Mouse (Mus musculus) midbrain, embryonic 15.5 days (tissue): ENCODE measurements around the gene 1700012B09Rik. TPM values are rescaled to one million over a fixed set of nuclear protein-coding genes. Genes with fewer than 3 reads are reported as not detected.

ENCODE experiments used
- ATAC-seq: fragments of 200-750 bp; cut with Nextera tagmentation; replicated peaks from 2 replicates; pipeline ENCODE4 v1.8.0; 2017; ENCODE audit warnings: moderate TSS enrichment
- H3K27ac ChIP-seq: fragments of 300-500 bp; sonication (generic); 2 replicates; pipeline ENCODE4 v1.5.1; 2015; ENCODE audit warnings: mild to moderate bottlenecking, inconsistent platforms
- H3K27me3 ChIP-seq: fragments of 300-500 bp; sonication (generic); replicated peaks from 2 replicates; pipeline ENCODE4 v1.6.1; 2015; ENCODE audit warnings: inconsistent platforms
- H3K36me3 ChIP-seq: fragments of 300-500 bp; sonication (generic); replicated peaks from 2 replicates; pipeline ENCODE4 v1.6.1; 2015; ENCODE audit warnings: inconsistent platforms
- H3K4me1 ChIP-seq: fragments of 300-500 bp; sonication (generic); 2 replicates; pipeline ENCODE4 v1.6.1; 2015; ENCODE audit warnings: inconsistent platforms
- H3K4me2 ChIP-seq: fragments of 300-500 bp; sonication (generic); 2 replicates; pipeline ENCODE4 v1.6.1; 2015; ENCODE audit warnings: inconsistent platforms, mild to moderate bottlenecking, moderate library complexity
- H3K4me3 ChIP-seq: fragments of 300-500 bp; sonication (generic); 2 replicates; pipeline ENCODE4 v1.5.1; 2015; ENCODE audit warnings: mild to moderate bottlenecking, inconsistent platforms
- H3K9ac ChIP-seq: fragments of 300-500 bp; sonication (generic); 2 replicates; pipeline ENCODE4 v1.6.1; 2015; ENCODE audit warnings: mild to moderate bottlenecking, inconsistent platforms
- H3K9me3 ChIP-seq: fragments of 300-500 bp; sonication (generic); 2 replicates; pipeline ENCODE4 v1.6.1; 2016; ENCODE audit warnings: inconsistent platforms
- WGBS: fragments of 180-500 bp; shearing (Covaris S2); methylation state at CpG from one replicate; pipeline ENCODE4 v1.1.7; 2015; ENCODE audit warnings: mixed read lengths; 5-methylcytosine and 5-hydroxymethylcytosine counted together
- polyA plus RNA-seq: library from polyadenylated mRNA; unstranded; fragments of >200 nt; fragmentation: Nextera tagmentation; extraction: Ambion mirVana; gene quantifications from 2 replicates; pipeline ENCODE4 v1.2.1, GENCODE M21; 2015

1700012B09Rik gene
- polyA plus RNA-seq, 1 experiment from 2014 or later, result 3.7 TPM

- H3K27me3 ChIP-seq, result no peaks in the 10 kb centered on the region
- H3K4me3 ChIP-seq, result no peak overlapping the region
- ATAC-seq, result no peak
- H3K9me3 ChIP-seq, result no peaks in the 10 kb centered on the region
- 81% methylated on average over 7 of the region's 7 CpGs for WGBS
- no peak overlapping the region for H3K4me2 ChIP-seq
- H3K27ac ChIP-seq, result no peak overlapping the region
- H3K4me1 ChIP-seq, result no peaks in the 10 kb centered on the region
- H3K36me3 ChIP-seq, result no peaks in the 10 kb centered on the region
- H3K9ac ChIP-seq, result no peak overlapping the region
Observed at GRCm38 (mm10) chr9:14758590-14758989, 12.2 kb downstream of the 1700012B09Rik start.

DNA sequence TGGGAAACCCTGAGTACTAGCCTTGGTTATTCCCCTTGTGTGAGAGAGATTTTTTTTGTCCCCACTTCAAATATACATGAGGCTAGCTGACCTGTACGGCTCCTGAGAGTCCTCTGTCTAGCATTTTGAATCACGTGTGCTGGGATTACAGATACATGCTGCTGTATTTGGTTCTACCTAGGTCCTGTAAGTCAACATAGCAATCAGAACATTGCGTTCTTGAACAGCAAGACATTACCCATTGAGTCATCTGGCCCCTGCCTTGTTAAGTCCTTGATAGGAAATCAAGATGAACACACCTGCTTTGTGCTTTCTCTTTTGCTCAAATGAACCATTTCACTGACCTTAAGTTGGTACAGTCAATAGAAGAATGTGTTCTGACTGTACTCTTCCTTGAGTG, 16.4 kb downstream of the 1700012B09Rik start:
- 89% methylated on average over 3 of the region's 3 CpGs for WGBS
- no peak for ATAC-seq
- Histone ChIP-seq H3K4me2 (no peak overlapping the region), H3K9me3 (no peaks in the 10 kb centered on the region), H3K4me3 (no peak overlapping the region), H3K27ac (no peak overlapping the region), H3K9ac (no peak overlapping the region), H3K27me3 (peaks cover 8% of the 10 kb centered on the region; the same call in 1 of the 2 replicates), H3K36me3 (no peaks in the 10 kb centered on the region), H3K4me1 (peaks cover 11% of the 10 kb centered on the region)

GRCm38 (mm10) chr9:14753947-14754346, 16.9 kb downstream of the 1700012B09Rik start:
- Histone ChIP-seq H3K4me2 (no peak overlapping the region), H3K27ac (no peak overlapping the region)

DNA sequence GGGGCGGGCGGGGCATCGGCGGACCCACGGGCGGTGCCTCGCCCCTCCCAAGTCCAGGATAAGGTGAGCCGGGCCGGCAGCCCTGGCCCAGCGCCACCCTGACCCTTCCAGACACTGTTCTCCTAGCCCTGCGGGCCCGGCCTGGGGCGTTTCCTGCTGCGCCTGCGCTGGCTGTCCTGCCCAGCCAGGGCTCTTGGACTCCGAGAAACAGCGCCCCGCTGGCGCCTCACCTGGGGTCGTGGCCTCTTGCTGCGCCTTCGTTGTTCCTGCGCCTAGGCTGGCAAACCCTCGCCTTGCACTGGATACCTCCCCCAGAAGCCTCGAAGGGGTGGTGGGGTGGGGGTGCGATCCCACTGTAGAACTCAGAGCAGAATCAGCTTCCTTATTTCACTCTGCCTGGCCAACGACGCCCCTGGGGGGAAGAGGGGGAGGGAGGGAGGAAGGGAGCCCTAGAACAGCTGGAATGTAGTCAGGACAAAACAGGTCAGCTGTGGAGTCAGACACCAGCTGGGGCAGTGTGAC, 18.8 kb downstream of the 1700012B09Rik start, which contains the start of gene Fut4:
Gene Fut4 (minus strand): TSS at position 393 of the 522 bp plus-strand sequence.
- ATAC-seq, result peak; percentile 90
- H3K27me3 ChIP-seq, result peaks cover 8% of the 10 kb centered on the region; the same call in 1 of the 2 replicates
- WGBS, result under 1% methylated on average over 28 of the region's 28 CpGs
- H3K9ac ChIP-seq, result peak within 1 kb of the TSS; percentile 66
- H3K27ac ChIP-seq, result peak within 1 kb of the TSS; percentile 15; the same call in 1 of the 2 replicates
- peak within 1 kb of the TSS; percentile 89 for H3K4me2 ChIP-seq
- no peaks in the 10 kb centered on the region for H3K36me3 ChIP-seq
- peak within 1 kb of the TSS; percentile 43 for H3K4me3 ChIP-seq
- peaks cover 11% of the 10 kb centered on the region for H3K4me1 ChIP-seq
- H3K9me3 ChIP-seq, result no peaks in the 10 kb centered on the region

More at GRCm38 (mm10) chr9:14753947-14754346, 16.9 kb downstream of the 1700012B09Rik start:
- ATAC-seq, result no peak
- H3K27me3 ChIP-seq, result peaks cover 8% of the 10 kb centered on the region; the same call in 1 of the 2 replicates
- no peaks in the 10 kb centered on the region for H3K9me3 ChIP-seq
- H3K9ac ChIP-seq, result no peak overlapping the region
- no peaks in the 10 kb centered on the region for H3K36me3 ChIP-seq
- H3K4me1 ChIP-seq, result peaks cover 11% of the 10 kb centered on the region
- H3K4me3 ChIP-seq, result no peak overlapping the region

GRCm38 (mm10) chr9:14751503-14752000, 19.3 kb downstream of the 1700012B09Rik start:
- under 1% methylated on average over 40 of the region's 50 CpGs for WGBS
- H3K9ac ChIP-seq, result peak overlapping the region; percentile 66
- H3K27ac ChIP-seq, result peak overlapping the region; percentile 15; the same call in 1 of the 2 replicates
- H3K27me3 ChIP-seq, result peaks cover 8% of the 10 kb centered on the region; the same call in 1 of the 2 replicates
- peaks cover 11% of the 10 kb centered on the region for H3K4me1 ChIP-seq
- H3K9me3 ChIP-seq, result no peaks in the 10 kb centered on the region
- H3K4me3 ChIP-seq, result peak overlapping the region; percentile 43
- ATAC-seq, result peak; percentile 92
- H3K36me3 ChIP-seq, result no peaks in the 10 kb centered on the region
- H3K4me2 ChIP-seq, result peak overlapping the region; percentile 89

DNA sequence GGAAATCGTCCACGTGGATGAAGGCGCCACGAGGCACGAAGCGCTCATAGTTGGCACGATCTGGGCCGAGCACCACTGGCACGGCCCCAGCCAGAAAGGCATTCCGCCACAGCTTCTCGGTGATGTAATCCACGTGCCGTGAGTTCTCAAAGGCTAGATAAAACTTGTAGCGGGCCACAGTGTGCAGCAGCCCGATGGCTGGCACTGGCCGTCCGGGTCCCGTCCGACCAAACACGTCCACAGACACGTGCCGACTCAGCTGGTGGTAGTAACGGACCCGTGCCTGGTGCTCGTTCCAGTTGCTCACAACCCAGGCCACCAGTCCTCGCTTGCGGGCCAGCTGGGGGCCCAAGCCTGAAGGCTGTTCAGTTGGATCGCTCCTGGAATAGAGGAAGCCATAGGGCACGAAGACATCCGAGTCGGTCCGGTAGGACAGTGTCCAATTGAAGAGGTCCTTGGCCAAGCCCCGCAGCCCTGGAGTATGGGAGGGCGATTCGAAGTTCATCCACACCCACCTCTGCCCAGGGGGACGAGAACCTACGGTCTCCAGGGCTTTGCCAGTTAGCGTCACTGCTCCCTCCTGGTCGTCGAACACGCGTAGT, 19.8 kb downstream of the 1700012B09Rik start:
- WGBS, result 62% methylated on average over 42 of the region's 42 CpGs
- no peak for ATAC-seq

GRCm38 (mm10) chr9:14740151-14740924, 30.5 kb downstream of the 1700012B09Rik start, which contains the start of gene Piwil4:
Piwil4 (minus strand) TSS chr9:14740733.
- no peak within 1 kb of the TSS for H3K4me3 ChIP-seq
- WGBS, result 90% methylated on average over 19 of the region's 19 CpGs
- H3K9ac ChIP-seq, result no peak within 1 kb of the TSS
- no peak within 1 kb of the TSS for H3K4me2 ChIP-seq
- H3K4me1 ChIP-seq, result no peaks in the 10 kb centered on the region
- no peak within 1 kb of the TSS for H3K27ac ChIP-seq
- no peaks in the 10 kb centered on the region for H3K9me3 ChIP-seq
- no peak for ATAC-seq
- H3K27me3 ChIP-seq, result no peaks in the 10 kb centered on the region
- no peaks in the 10 kb centered on the region for H3K36me3 ChIP-seq

More for the DNA sequence above, 19.8 kb downstream of the 1700012B09Rik start:
- Histone ChIP-seq H3K9ac (peak overlapping the region; percentile 66), H3K36me3 (no peaks in the 10 kb centered on the region), H3K9me3 (no peaks in the 10 kb centered on the region), H3K27me3 (peaks cover 8% of the 10 kb centered on the region; the same call in 1 of the 2 replicates), H3K4me1 (peaks cover 11% of the 10 kb centered on the region), H3K27ac (no peak overlapping the region), H3K4me3 (peak overlapping the region; percentile 43), H3K4me2 (peak overlapping the region; percentile 89)

DNA sequence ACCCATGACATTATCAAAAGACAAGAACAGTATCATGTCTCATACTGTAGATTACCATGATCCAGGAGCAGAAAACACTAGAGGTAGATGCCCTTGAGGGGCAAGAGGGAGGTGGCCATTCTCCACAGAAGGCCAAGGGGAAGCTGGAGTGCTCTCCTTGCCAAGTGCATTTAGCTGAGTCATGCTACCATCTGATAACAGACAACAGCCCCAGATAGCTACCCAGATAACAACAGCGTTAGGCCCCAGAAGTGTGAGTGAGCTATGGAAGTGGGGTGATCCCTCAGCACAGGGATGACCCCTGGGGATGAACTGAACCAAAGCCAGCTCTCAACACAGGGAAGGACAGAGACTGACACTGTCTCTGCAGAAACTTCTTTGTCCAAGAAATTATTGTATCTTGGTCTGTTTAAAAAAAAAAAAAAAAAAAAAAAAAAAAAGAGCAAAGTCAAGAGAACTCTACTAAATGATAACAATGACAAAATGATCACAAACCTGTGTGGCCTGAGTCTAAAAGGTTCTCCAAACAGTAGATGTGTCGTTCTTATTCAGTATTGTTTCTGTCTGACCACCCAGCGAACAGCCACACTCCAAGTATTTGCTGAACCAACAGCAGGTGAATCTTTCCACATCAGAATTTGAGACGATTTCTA, 31.2 kb downstream of the 1700012B09Rik start:
- no peak overlapping the region for H3K4me2 ChIP-seq
- 92% methylated on average over 4 of the region's 4 CpGs for WGBS

GRCm38 (mm10) chr9:14730941-14731541, 39.8 kb downstream of the 1700012B09Rik start:
- Histone ChIP-seq H3K27me3 (no peaks in the 10 kb centered on the region), H3K4me3 (no peak overlapping the region), H3K27ac (no peak overlapping the region), H3K4me1 (no peaks in the 10 kb centered on the region), H3K36me3 (no peaks in the 10 kb centered on the region), H3K4me2 (no peak overlapping the region), H3K9me3 (no peaks in the 10 kb centered on the region), H3K9ac (no peak overlapping the region)
- 0 out of 2 replicates have a peak, but pooled peaks have one; percentile 20 for ATAC-seq
- WGBS, result 64% methylated on average over 9 of the region's 9 CpGs

More for the DNA sequence above, 31.2 kb downstream of the 1700012B09Rik start:
- Histone ChIP-seq H3K4me3 (no peak overlapping the region), H3K9ac (no peak overlapping the region), H3K36me3 (no peaks in the 10 kb centered on the region), H3K27ac (no peak overlapping the region), H3K9me3 (no peaks in the 10 kb centered on the region), H3K27me3 (no peaks in the 10 kb centered on the region), H3K4me1 (no peaks in the 10 kb centered on the region)
- ATAC-seq, result no peak

GRCm38 (mm10) chr9:14728365-14728764, 42.5 kb downstream of the 1700012B09Rik start:
- no peak overlapping the region for H3K4me3 ChIP-seq
- no peak overlapping the region for H3K4me2 ChIP-seq
- 89% methylated on average over 4 of the region's 4 CpGs for WGBS
- H3K4me1 ChIP-seq, result no peaks in the 10 kb centered on the region
- H3K27ac ChIP-seq, result no peak overlapping the region
- no peaks in the 10 kb centered on the region for H3K9me3 ChIP-seq
- H3K36me3 ChIP-seq, result no peaks in the 10 kb centered on the region
- H3K27me3 ChIP-seq, result no peaks in the 10 kb centered on the region
- H3K9ac ChIP-seq, result no peak overlapping the region
- no peak for ATAC-seq

DNA sequence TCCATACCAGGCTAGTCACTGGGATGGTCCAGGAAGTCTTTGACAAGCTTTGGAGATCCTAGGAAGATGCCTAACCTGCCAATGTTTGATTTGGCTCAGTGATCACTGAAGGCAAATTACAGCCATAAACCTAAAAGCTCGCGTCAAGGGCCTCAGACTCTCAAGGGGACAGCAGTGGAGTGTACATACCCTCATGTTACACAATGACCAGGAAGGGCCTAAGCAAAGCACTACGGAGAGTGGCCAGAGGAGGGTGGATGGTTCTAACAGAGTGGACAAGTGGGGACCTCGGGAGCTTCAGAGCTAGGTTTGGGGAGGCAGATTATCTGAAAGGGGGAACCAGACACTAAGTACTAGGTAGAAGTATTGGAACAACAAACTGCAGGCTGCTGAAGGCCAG, 44.2 kb downstream of the 1700012B09Rik start:
- Histone ChIP-seq H3K36me3 (no peaks in the 10 kb centered on the region), H3K4me2 (no peak overlapping the region), H3K9me3 (no peaks in the 10 kb centered on the region), H3K4me3 (no peak overlapping the region), H3K27me3 (no peaks in the 10 kb centered on the region), H3K4me1 (no peaks in the 10 kb centered on the region), H3K27ac (no peak overlapping the region), H3K9ac (no peak overlapping the region)
- no peak for ATAC-seq
- 88% methylated on average over 4 of the region's 4 CpGs for WGBS
